Mouse (Mus musculus) thymus, postnatal 25 days (tissue): ENCODE data around the gene Cul4b.
A peak's percentile ranks its signal among the peaks of the same experiment; 100 is the strongest.
"Not testable (repeated sequence)": the region's sequence is repeated elsewhere in the genome, so short reads cannot be mapped to it uniquely, and the experiment has no call there.

ENCODE experiments used
- DNase-seq: peaks from one replicate; pipeline ENCODE4 v3.0.0; 2022

Gene Cul4b

DNA sequence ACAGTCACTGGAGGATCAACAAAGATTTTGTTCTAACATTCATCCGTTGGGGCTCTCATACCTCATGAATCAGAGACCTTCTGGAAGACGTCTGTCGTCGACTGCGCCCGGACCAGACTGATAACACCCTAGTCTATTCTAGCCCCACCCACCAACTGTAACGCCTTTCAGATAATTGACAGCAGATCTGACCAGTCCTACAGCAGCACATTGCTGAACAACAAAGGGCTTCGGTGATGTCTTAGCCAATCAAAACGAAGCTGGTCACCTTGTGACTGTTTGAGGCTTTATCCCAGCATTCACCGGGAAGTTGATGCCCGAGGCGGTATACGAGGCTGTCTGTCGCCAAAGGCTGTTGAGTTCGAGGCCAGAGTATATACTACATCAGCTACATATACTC lies at the start of gene Cul4b:
Gene Cul4b (minus strand): TSS at position 119 of the 400 bp plus-strand sequence.
- no peak for DNase-seq

DNA sequence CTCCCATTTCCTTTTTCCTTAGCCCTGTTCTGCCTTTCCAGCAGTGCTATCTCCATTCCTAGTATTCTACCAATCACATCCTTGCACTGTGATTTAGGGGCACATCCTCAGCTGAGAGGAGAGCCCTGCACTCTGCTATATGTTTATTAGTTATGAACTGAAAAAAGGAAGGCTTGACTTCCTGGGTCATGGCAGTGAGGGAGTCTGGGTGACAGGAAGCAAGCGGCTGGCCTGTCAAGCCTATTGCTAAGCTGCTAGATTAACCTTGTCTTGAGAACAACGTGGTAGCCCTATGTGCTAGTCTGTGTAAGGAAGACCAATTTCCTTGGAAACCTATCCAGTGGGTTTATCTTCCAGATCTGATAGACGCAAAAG lies 25.0 kb upstream of the Cul4b start:
- DNase-seq, result peak; percentile 8

- DNase-seq, result peak; percentile 67
Observed at GRCm38 (mm10) chrX:38600177-38600994, 24.4 kb upstream of the Cul4b start, which contains the start of gene Mcts1. Gene Mcts1, plus strand, starts transcription at chrX:38600578.

DNA sequence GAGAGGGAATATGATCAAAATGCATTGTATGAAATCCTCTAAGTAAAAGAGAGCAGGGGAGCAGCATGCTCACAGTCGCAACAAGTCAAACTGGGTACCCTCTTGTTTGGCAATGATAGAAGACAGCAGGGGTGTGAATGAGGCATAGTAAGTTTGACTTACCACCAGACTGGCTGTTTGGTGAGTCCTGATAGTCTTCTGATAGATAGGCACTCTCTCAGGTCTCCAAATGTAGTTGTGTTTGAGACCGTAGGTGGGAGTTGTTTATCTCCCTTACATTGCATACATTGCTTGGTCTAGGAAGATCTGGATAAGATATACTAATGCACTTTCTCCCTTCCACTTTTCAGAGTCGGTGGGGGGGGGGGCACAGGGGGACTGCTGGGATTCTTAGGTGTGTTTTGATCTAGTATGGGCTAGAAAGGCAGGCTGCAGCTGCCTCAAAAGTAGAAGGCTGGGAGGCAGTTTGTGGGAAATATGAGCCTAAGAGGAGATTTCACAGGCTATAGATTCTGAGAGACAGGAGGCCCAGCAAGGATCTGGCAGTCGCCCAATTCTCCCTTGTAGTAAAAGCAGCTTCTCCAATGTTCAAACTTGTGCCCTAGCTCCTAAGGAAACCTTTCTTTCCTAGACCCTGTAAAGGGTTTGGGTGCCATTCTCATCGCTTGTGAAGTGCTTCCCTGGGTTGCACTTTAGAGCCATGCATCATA lies 17.3 kb upstream of the Cul4b start:
- DNase-seq, result no peak

DNA sequence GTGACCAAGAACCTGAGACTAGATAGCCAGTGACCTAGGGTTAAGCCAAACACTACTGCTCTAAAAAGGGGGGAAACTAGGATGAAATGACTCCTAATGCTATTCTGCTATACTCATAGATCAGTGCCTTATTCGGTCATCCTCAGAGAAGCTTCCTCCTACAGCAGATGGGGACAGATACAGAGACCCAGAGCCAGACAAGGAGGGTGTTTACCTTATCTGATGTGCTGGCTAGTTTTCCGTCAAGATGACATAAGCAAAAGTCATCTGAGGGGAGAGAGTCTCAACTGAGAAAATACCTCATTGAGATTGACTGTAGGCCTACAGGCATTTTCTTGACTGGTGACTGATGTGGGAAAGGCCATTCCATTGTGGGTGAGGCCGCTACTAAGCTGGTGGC lies 15.8 kb upstream of the Cul4b start:
- DNase-seq, result no peak

DNA sequence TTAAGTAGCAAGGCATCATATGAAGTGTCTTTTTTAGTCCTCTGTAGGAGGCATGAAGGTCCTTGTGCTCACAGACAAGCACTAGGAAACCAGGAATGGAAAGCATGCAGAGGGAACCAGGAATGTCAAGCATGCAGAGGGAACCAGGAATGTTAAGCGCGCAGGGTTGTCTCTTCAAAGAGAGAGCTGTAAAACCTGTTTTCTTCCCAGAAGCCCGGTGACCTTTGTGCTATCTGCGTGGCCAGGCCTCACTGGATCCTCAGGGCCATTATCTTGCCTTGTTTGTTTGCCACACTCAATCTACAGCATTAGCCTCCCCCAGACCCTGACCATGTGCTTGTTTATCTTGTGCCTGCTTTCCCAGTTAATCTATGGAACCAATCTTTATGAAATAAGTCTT lies 13.8 kb upstream of the Cul4b start:
- no peak for DNase-seq

GRCm38 (mm10) chrX:38583261-38583660 lies 7.3 kb upstream of the Cul4b start:
- no peak for DNase-seq

- DNase-seq, result no peak
Observed at GRCm38 (mm10) chrX:38581140-38581539, 5.1 kb upstream of the Cul4b start.

DNA sequence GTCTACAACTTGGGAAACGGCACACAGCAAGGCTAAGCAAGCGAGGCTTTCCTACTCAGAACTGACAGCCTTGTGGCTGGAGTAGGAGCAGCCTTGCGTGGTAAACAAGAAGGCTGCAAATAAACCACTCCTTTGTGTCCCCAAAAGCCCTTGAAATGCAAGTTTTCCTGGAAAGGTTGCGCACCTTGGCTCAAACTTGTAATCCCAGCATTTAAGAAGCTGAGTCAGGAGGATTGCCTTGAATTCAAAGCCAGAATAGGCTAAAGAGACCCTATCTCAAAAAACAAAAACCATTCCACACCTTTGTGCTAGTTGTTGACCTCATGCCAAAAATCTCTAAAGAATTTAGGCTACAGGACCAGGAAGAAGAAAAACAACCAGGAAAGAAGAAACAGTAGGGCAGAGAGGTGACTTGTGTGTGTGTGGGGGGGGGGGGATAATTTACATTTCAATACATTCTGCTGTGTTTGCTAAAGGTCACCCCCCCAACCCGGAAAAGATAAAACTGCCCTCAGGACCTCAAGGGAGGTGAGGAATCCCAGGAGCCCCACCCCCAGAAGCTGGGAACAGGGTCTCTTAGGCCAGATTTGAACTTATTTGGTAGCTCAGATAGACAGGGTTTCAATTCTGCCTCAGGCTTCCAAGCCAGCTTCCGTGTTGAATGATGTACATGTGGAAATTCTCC lies 9.3 kb downstream of the Cul4b start:
- DNase-seq, result no peak

DNA sequence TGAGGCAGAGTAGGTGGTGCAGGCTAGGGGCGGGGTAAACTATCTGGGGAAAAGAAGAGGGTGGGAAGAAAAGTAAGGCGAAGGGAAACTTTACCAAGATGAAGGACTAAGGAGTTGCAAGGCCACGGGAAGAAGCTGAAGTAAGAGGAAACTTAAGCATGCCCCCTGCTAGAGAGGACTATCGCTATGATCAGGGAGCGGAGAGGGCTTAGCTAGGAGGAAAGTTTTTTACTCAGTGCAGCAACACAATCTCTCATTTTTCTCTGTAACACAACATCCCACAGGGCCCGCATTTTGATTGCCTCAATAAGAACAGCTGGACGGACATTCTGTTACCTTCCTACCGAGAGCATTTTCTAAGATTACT lies 10.8 kb downstream of the Cul4b start:
- DNase-seq, result no peak

- DNase-seq, result peak; percentile 83
Observed at GRCm38 (mm10) chrX:38564542-38565175, 11.3 kb downstream of the Cul4b start.

DNA sequence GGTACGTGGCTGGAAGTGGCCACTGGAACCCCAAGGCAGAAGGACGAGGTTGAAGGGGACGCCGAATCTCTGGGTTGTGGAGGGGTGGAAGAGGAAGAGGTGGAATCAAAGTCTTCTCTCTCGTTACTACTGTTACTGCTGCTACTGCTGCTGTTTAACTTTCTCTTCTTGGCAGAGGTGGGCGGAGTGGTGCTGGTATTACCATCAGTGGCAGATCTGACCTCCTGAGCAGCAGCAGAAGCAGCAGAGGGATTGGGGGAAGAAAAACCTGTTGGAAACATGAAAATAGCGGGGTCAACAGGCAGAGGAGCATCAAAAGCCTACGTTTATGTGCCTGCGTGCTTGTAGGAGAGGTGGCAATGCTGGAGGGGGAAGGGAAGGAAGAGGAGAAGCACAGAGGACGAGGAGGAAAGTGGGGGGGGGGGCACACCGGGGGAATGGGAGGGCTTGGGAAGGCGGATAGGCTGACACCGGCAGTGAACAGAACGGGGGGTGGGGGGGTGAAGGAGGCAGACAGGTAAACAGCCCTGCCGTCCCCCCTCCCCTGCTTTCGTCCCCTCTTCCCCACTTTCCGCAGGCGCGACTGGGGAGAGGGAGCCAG lies 12.0 kb downstream of the Cul4b start:
- peak; percentile 22 for DNase-seq

DNA sequence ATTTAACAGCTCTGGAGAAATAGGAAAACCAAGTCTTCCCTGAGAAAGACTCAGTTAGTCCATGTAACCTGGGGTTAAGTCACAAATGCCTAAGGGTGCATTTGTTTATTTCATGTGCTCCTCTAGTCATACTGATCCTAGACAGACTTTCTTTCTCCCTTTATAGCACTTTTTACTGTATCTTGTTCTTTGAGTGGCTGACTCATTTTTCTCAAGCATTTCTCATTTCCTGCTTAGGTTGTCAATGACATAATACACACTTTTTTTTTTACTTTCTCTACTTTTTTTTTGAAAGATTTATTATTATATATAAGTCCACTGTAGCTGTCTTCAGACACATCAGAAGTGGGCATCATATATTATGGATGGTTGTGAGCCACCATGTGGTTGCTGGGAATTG lies 22.7 kb downstream of the Cul4b start:
- no peak for DNase-seq

- peak; percentile 11 for DNase-seq
Observed at GRCm38 (mm10) chrX:38514556-38514955, 61.4 kb downstream of the Cul4b start.

DNA sequence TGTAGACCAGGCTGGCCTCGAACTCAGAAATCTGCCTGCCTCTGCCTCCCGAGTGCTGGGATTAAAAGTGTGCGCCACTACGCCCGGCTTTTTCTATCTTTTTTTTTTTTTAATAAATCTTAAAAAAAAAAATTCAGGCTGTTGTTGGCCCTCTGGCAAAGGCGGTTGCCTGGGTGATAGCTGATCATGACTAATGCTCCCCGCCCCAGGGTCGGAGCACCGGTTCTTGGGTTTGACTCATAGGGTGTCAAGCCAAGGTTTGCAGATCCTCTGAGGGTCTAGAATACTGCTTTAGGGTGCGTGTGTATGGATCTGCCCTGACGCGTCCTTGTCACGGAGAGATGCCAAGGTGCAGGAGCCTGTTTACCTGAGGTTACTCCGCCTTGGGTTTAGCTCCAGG lies 71.2 kb downstream of the Cul4b start:
- DNase-seq, result no peak

GRCm38 (mm10) chrX:38502182-38502581 lies 73.8 kb downstream of the Cul4b start:
- DNase-seq, result not testable (repeated sequence)

DNA sequence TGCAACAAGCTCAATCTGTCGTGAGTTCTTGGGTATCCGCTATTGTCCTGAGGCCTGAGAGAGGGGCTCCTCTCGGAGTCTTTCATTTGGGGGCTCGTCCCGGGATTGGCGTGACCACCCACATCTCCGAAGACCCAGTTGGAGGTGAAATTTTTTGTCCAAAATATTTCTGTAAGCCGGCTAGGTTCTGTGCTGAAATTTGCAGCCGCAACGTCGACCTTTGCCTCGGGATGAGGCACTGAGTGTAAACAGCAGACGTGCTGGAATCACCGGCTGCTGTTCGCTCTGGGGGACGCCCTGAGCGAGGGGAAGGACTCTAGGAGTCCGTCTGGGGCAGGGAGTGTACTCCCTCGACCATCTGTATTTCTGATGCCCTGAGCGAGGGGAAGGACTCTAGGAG lies 90.5 kb downstream of the Cul4b start:
- DNase-seq, result not testable (repeated sequence)
